Mouse (Mus musculus) layer of hippocampus, adult 8-10 months (tissue): Measurements from ENCODE around the gene Fbxl15. TPM values are rescaled to one million over a fixed set of nuclear protein-coding genes. Genes with fewer than 3 reads are reported as not detected.

ENCODE experiments used
- microRNA-seq, 2 experiments: library from miRNA; unstranded; fragments of <30 nt; microRNA quantifications; one replicate each; pipeline ENCODE4 v1.2.0; 2022
- total RNA-seq, 4 experiments: library from RNA; stranded (reverse); gene quantifications; 2 replicates each; pipeline ENCODE4 v1.2.4; 2022

Gene Fbxl15
- total RNA-seq, 4 experiments from 2014 or later: 22.9 to 29.3 (median 25.8) TPM

Small RNA genes within 50 kb of the gene (microRNA-seq; reads per million reads assigned to microRNA genes)
- 1.3 to 3.8 reads per million in 2 experiments for gene Mir146b

Other genes with a start within 250 kb of the Fbxl15 start
- not detected for gene Elovl3, start 196.3 kb upstream of the Fbxl15 start, total RNA-seq
- gene Pitx3, start 179.9 kb upstream of the Fbxl15 start, total RNA-seq: not detected
- 100 to 1,000 TPM in 1 of 4 experiments, 10 to 100 TPM in 3; 82.5 to 103 (median 87.7) TPM for gene Gbf1, start 175.7 kb upstream of the Fbxl15 start, total RNA-seq
- gene Nfkb2, start 23.9 kb upstream of the Fbxl15 start, total RNA-seq: 1 to 10 TPM; 2.6 to 4.2 (median 3.3) TPM
- gene Psd, start 1.0 kb upstream of the Fbxl15 start, total RNA-seq: 100 to 1,000 TPM; 602 to 631 (median 613) TPM
- 100 to 1,000 TPM; 158 to 175 (median 166) TPM for gene Cuedc2, start 10.5 kb downstream of the Fbxl15 start, total RNA-seq
- gene Mfsd13a, start 12.9 kb downstream of the Fbxl15 start, total RNA-seq: 10 to 100 TPM; 28.3 to 30.7 (median 30.3) TPM
- gene 2310034G01Rik, start 22.1 kb downstream of the Fbxl15 start, total RNA-seq: 1 to 10 TPM in 3 of 4 experiments, under 1 TPM in 1; 0.89 to 1.5 (median 1.3) TPM
- gene Actr1a, start 67.6 kb downstream of the Fbxl15 start, total RNA-seq: 100 to 1,000 TPM; 175 to 202 (median 183) TPM
- gene Sufu, start 68.7 kb downstream of the Fbxl15 start, total RNA-seq: 10 to 100 TPM; 17.4 to 22.3 (median 19.4) TPM
- gene Trim8, start 173.5 kb downstream of the Fbxl15 start, total RNA-seq: 10 to 100 TPM; 91.0 to 98.4 (median 93.7) TPM
- gene Arl3, start 245.0 kb downstream of the Fbxl15 start, total RNA-seq: 100 to 1,000 TPM in 2 of 4 experiments, 10 to 100 TPM in 2; 85.9 to 125 (median 103) TPM
- gene Sfxn2, start 245.2 kb downstream of the Fbxl15 start, total RNA-seq: 1 to 10 TPM; 7.3 to 9.2 (median 7.5) TPM